Mouse (Mus musculus) retina, postnatal 7 days (tissue): ENCODE measurements at regions not wholly inside any gene's neighbourhood (a gene's known extent, or its start where the extent isn't known, plus 50 kb on each side); places are given as distances from the start of the nearest gene placed in this dataset.

Experiments used
- DNase-seq: peaks from one replicate; pipeline ENCODE4 v3.0.0-alpha.2; 2012; ENCODE audit warnings: low read depth, low spot score

- no peak for DNase-seq
Measured at GRCm38 (mm10) chr10:111782195-111782810, 190.2 kb upstream of the Krr1 start.

- DNase-seq = no peak
Measured at GRCm38 (mm10) chr10:111783496-111783895, 189.0 kb upstream of the Krr1 start.

DNA sequence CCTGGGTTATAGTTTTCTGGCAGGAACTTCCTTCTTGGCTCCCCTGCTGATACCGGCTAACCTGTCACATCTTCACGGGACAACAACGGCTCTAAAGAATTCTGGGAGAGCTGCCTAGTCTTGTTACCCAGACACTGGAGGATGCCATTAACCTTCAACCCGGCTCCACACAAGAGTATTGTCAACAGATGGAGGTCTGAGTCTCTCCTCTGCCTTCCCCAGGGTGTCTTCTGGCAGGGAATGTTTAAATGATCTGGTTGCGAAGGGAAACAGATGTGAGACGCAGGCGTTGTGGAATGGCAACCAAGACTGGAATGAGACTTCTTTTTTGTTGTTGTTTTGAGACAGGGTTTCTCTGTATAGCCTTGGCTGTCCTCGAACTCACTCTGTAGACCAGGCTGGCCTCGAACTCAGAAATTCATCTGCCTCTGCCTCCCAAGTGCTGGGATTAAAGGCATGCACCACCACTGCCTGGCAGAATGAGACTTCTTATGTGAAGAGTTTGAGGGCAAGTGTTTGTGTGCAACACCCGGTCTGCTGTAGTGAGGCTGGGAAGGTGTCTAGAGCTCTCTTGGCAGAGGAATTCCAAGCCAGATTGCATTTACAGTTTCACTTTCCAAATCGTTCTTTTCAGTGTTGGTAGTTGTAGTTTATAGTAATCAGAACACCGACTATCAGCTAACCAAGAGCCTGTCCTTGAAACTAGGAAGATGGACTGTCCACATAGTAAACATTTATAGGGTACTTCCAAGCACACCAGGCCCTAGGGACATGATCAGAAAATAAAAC lies 188.2 kb upstream of the Krr1 start:
- DNase-seq = no peak

DNA sequence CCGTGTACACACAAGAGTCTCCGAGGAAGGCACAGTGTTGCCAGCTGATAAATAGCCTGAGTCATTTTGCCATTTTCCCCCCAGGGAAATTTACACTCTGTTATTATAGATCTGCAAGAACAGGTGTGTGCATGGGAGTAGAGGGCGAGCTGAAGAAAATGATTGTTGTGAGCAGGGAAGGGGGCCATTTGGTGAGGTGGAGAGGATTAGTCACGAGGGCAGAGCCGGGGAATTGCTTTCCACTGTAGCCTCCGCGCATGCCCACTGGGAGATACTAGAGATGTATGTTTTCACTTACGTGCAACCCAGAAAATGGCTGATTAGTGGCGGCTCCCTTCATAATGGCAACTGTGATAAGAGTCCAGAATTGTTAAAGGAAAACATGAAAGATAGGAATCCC lies 185.3 kb upstream of the Krr1 start:
- DNase-seq = no peak

DNA sequence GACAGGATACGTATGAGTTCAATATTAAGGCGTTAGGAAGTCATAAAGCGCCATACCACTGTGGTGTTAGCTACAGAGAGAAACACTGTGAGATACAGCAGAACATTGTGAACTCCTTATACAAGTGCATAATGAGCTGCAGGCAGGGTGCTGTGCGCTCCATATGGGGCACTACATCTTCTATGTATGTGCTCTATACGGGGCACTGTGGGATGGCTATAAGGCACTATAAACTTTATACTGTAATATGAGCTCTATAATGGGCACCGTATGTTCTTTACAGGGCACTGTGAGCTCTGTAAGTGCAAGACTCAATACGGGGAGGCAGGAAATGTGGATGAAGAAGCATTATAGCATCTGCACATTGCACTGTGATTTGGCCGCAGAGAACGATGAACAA lies 183.2 kb upstream of the Krr1 start:
- no peak for DNase-seq

DNA sequence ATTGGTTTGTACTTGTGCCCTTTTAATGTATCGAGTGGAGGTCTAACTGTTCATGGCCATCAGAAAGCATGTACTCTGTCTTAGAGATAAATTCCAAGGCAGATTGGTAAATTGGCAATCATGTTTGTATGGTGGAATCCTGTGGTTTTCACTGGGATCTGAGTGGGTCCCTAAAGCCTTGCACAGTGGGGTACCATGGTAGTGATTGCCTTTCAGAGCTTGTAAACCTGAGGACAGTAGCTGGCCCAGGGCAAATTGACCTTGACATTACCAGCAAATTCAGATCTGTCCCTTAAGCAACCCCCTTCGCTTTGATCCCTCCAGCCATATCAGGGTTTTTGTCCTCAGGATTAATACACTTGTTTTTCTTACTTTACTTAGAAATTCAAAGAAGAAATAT lies 181.6 kb upstream of the Krr1 start:
- DNase-seq = no peak

GRCm38 (mm10) chr10:111795056-111795455 lies 177.4 kb upstream of the Krr1 start:
- DNase-seq = no peak

- no peak for DNase-seq
Measured at GRCm38 (mm10) chr10:111795756-111796155, 176.7 kb upstream of the Krr1 start.

GRCm38 (mm10) chr10:111798851-111799281 lies 173.6 kb upstream of the Krr1 start:
- DNase-seq = no peak

- DNase-seq = no peak
Measured at GRCm38 (mm10) chr10:111799850-111800589, 172.4 kb upstream of the Krr1 start.

DNA sequence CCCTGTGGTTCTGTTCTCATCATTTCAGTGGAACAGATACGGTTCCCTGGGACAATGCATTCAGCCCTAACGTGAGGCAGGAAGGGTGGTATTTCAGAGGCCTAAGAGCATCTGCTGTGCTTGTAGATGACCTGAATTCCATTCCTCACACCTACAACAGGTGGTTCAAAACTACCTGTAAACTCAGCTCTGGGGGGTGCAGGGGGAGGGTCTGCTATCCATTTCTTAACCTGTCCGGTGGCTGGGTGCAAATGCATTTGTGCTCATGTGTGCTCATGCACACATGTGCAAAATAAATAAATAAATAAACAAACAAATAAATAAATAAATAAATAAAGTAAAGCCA lies 171.9 kb upstream of the Krr1 start:
- no peak for DNase-seq

GRCm38 (mm10) chr10:111801021-111801793 lies 171.3 kb upstream of the Krr1 start:
- DNase-seq = no peak

GRCm38 (mm10) chr10:111801794-111802359 lies 170.6 kb upstream of the Krr1 start:
- no peak for DNase-seq

GRCm38 (mm10) chr10:111806333-111806732 lies 166.1 kb upstream of the Krr1 start:
- no peak for DNase-seq

DNA sequence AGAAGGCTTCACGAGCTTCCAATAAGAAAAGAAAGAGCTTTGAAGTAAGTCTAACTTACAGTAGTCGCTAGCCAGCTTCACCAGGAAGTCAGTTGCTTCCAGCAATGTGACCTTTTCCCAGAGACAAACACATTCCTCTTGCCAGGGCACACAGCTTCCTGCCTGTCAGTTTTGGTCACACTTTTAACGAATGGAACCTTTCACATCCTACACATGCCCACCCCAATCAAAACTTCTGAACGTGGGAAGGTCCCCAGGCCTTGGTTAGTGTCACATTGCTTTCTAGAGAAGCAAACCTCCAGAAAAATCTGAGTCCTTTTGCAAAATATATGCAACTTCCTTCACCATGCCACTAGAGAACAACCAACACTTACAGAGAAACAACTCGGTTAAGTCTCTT lies 165.5 kb upstream of the Krr1 start:
- DNase-seq = no peak

DNA sequence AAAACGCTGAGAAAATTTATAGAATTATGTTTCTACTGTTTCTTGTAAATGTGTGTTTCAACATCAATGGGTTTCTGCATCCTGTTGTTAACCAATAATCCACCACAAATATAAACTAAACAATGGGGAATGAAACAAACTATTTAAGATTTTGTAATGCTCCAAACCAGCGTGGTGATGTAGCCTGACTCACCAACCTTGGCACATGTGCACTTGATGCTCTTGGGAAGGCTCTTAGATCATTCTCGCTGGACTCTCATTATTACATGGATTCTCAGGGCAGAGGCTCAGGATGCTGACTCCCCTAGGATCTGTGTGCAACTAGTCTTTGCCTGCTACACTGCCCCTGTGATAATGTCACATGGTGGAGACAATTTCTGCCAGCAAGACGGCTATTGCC lies 158.7 kb upstream of the Krr1 start:
- no peak for DNase-seq

GRCm38 (mm10) chr10:111814648-111815047 lies 157.8 kb upstream of the Krr1 start:
- DNase-seq = no peak

DNA sequence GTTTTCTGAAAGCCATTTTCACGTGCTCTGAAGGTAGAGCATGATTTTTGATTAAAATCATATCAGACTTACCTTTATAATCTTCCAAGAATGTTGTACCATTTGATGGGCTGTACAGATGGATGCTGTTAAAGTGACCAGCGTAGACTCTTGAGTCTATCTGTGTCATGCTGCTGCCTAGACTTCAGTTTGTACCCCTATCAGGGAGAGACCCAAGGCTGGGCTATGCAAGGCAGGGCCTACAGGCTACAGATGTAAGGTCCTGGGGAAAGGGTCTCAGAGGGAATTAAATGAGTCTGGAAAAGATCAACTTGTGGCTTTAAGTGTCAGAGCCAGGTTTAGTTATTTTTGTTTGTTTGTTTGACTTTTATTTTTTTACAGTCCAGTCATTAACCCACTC lies 157.3 kb upstream of the Krr1 start:
- no peak for DNase-seq

DNA sequence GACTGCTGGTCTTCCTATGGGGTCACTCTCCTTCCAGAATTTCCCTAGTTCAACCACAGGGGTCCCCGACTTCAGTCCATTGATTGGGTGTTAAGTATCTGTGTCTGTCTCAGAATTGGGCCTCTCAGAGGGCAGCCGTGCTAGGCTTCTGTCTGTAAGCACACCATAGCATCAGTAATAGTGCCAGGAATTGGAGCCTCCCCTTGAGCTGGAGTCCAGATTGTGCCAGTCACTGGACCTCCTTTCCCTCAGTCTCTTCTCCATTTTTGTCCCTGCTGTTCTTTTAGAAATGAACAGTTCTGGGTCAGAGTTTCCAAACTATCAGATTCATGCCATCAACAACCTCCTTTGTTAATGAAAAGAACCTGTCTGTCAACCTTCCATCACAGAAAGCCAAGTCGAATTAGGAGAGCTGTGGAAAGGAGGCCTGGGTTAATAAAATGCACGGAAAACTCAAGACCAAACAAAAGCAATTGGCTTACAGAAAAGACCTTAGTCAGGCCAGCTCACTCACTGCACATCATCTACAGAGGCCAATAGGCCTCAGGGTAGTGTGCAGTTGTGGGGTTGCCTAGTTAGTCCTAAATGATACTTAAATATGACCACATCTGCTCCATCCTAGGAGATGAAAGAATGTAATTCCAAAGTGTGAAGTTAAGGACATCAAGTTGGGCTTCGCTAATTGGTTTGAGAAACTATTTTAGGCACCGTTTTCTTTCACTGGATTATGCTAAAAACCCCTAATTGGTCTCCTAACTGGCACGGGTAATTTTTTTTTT lies 156.5 kb upstream of the Krr1 start:
- no peak for DNase-seq

- DNase-seq = no peak
Measured at GRCm38 (mm10) chr10:111819755-111820451, 152.6 kb upstream of the Krr1 start.
